Mouse (Mus musculus): ENCODE measurements around the gene Arfgef2. TPM values are rescaled to one million over a fixed set of nuclear protein-coding genes. Genes with fewer than 3 reads are reported as not detected.
A peak's percentile ranks its signal among the peaks of the same experiment; 100 is the strongest.

The Arfgef2 gene
- total and polyA plus RNA-seq, 3 experiments, result 12.5 to 50.4 (median 45.4) TPM

DNA sequence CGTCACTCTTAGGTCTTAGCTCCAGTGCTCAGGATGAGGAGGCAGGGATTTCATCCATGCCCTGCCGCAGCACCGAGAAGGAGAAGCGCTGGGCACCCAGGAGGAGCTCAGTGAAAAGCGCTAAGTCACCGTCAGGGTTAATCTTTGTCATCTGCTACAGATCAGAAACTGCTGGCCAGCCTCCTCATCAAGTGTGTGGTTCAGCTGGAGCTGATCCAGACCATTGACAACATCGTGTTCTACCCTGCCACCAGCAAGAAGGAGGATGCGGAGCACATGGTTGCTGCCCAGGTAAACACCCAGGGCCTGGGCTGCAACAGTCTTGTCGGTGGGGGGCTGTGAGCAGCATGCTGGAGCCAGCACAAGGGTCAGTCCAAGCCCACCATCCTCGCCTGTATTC is 80.2 kb downstream of the Arfgef2 start:
- Histone ChIP-seq H3K4me1 (ENCODE audit: control insufficient read depth, insufficient read depth, low read length) (no peaks in the 10 kb centered on the region), H3K36me3 (ENCODE audit: control insufficient read depth, insufficient read depth, low read length) (no peaks in the 10 kb centered on the region), H3K27me3 (ENCODE audit: control insufficient read depth, insufficient read depth, low read length) (no peaks in the 10 kb centered on the region), H3K79me2 (replicated peaks; ENCODE audit: control insufficient read depth, insufficient read depth, low read length) (no peaks in the 10 kb centered on the region), H3K9ac (ENCODE audit: low read depth, low read length) (no peak overlapping the region), H3K4me3 (no peak overlapping the region), H3K27ac (no peak overlapping the region)
- no peak for TF ChIP-seq CTCF (IDR thresholded peaks at IDR 0.05)
- no peak for TF ChIP-seq EP300 (IDR thresholded peaks at IDR 0.05; ENCODE audit: insufficient read depth, low read depth, low read length)
- TF ChIP-seq POLR2A (IDR thresholded peaks at IDR 0.05; ENCODE audit: insufficient read depth, low read depth, low read length), result no peak
- WGBS, result 78% methylated on average over 10 of the region's 10 CpGs
- intact Hi-C loops (cut with DNase I), result no loop called here
- no peak for DNase-seq

DNA sequence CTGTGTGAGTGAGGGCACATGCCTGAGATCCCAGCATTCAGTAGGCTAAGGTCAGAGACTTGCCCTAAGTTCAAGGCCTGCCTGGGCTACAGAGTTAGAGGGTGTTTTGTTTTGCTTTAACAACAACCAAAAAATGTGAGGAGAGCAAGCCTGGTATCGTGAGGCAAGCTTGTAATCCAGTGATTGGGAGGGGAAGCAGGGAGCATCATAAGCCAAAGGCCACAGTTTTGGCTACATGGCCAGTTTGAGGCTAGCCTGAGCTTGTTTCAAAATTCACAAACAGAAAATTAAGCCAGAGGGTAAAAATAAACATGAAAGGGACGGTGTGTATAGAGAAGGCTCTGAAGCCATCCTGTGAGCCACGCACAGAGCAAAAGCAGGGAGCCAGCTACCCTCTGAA is 80.8 kb downstream of the Arfgef2 start:
- no peak for DNase-seq
- intact Hi-C loops (cut with DNase I), result no loop called here
- no peaks in the 10 kb centered on the region for H3K4me1 ChIP-seq (ENCODE audit: control insufficient read depth, insufficient read depth, low read length)
- no peak overlapping the region for H3K4me3 ChIP-seq
- H3K27me3 ChIP-seq (ENCODE audit: control insufficient read depth, insufficient read depth, low read length), result no peaks in the 10 kb centered on the region
- TF ChIP-seq POLR2A (IDR thresholded peaks at IDR 0.05; ENCODE audit: insufficient read depth, low read depth, low read length), result no peak
- no peaks in the 10 kb centered on the region for H3K36me3 ChIP-seq (ENCODE audit: control insufficient read depth, insufficient read depth, low read length)
- H3K9ac ChIP-seq (ENCODE audit: low read depth, low read length), result no peak overlapping the region
- H3K79me2 ChIP-seq (replicated peaks; ENCODE audit: control insufficient read depth, insufficient read depth, low read length), result no peaks in the 10 kb centered on the region
- no peak overlapping the region for H3K27ac ChIP-seq
- WGBS, result 94% methylated on average over 3 of the region's 3 CpGs

DNA sequence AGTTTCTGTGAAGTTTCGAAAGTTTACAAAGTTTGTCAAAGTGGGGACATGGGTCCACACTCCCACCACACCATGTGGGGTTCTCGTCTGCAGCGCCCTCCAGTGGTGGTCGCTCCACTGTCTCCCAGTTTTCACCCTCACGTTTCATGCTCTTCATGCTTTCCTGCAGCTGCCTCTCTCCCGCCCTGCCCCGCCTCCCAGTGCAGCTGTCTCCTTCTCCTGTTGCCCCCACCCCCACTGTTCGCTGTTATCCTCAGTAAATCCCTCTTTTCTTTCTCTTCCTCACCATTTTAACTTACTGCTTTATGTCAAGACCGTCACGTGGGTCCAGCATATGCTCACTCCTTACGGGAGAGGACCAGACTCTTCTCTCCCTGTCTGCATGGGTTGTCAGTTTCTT is 82.4 kb downstream of the Arfgef2 start:
- Histone ChIP-seq H3K79me2 (replicated peaks; ENCODE audit: control insufficient read depth, insufficient read depth, low read length) (no peaks in the 10 kb centered on the region), H3K27me3 (ENCODE audit: control insufficient read depth, insufficient read depth, low read length) (no peaks in the 10 kb centered on the region), H3K4me1 (ENCODE audit: control insufficient read depth, insufficient read depth, low read length) (no peaks in the 10 kb centered on the region), H3K4me3 (no peak overlapping the region), H3K27ac (no peak overlapping the region), H3K9ac (ENCODE audit: low read depth, low read length) (no peak overlapping the region), H3K36me3 (ENCODE audit: control insufficient read depth, insufficient read depth, low read length) (no peaks in the 10 kb centered on the region)
- no peak for DNase-seq
- intact Hi-C loops (cut with DNase I), result no loop called here
- TF ChIP-seq EP300 (IDR thresholded peaks at IDR 0.05; ENCODE audit: insufficient read depth, low read depth, low read length) (no peak), POLR2A (IDR thresholded peaks at IDR 0.05; ENCODE audit: insufficient read depth, low read depth, low read length) (no peak), CTCF (IDR thresholded peaks at IDR 0.05) (peak; percentile 21; the same call in 1 of the 2 replicates)
- 65% methylated on average over 11 of the region's 11 CpGs for WGBS

DNA sequence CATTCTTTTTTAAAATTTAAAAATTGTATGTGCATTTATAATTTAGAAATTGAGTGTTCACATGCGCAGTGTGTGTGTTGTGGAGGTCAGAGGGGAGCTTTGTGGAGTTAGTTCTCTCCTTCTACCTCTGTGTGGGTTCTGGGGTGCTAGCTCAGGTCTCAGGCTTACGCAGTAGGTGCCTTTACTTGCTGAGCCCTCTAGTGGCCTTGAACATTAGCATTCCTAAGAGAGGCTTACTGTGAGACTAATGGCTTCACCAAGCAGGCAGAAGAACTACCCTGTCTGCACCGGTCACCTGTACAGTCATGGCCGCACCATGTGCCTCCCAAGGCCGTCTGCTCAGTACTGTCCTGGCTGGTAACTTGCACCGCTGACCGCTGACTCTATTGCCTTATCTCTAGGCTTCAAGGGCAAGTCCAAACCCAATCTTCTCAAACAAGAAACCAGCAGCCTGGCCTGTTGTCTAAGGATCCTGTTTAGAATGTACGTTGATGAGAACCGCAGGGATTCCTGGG is 86.0 kb downstream of the Arfgef2 start:
- intact Hi-C loops (cut with DNase I), result no loop called here
- H3K27me3 ChIP-seq (ENCODE audit: control insufficient read depth, insufficient read depth, low read length), result no peaks in the 10 kb centered on the region
- H3K36me3 ChIP-seq (ENCODE audit: control insufficient read depth, insufficient read depth, low read length), result no peaks in the 10 kb centered on the region
- TF ChIP-seq CTCF (IDR thresholded peaks at IDR 0.05) (no peak), POLR2A (IDR thresholded peaks at IDR 0.05; ENCODE audit: insufficient read depth, low read depth, low read length) (no peak), EP300 (IDR thresholded peaks at IDR 0.05; ENCODE audit: insufficient read depth, low read depth, low read length) (no peak)
- no peak overlapping the region for H3K4me3 ChIP-seq
- whole genome bisulfite sequencing, result 79% methylated on average over 9 of the region's 9 CpGs
- no peak overlapping the region for H3K27ac ChIP-seq
- H3K9ac ChIP-seq (ENCODE audit: low read depth, low read length), result no peak overlapping the region
- DNase-seq, result no peak
- no peaks in the 10 kb centered on the region for H3K79me2 ChIP-seq (replicated peaks; ENCODE audit: control insufficient read depth, insufficient read depth, low read length)
- no peaks in the 10 kb centered on the region for H3K4me1 ChIP-seq (ENCODE audit: control insufficient read depth, insufficient read depth, low read length)

DNA sequence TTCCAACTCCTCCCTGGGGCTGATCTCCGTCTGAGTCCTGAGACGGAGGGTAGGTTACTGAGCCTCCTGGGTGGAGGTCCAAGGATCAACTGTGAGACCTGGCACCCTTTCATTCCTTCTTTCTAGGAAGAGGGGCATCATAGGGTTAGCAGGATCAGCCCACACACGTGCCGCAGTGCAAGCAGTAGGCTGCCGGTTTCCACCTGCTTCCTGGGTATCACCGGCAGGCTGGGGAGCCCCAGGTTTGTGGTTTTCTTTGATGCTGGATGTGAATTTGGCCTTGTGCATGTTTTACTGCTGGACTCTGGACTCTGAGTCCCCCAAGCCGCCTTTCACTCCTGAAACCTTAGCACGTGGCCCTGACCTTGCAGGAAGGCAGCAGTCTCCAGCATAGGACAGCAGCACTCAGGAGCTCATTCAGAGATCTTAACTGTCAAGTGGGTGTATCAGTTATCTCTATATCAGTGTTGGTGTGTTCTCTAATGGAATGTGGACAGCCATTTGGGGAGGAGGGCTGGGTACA is 86.8 kb downstream of the Arfgef2 start:
- no peaks in the 10 kb centered on the region for H3K36me3 ChIP-seq (ENCODE audit: control insufficient read depth, insufficient read depth, low read length)
- H3K27me3 ChIP-seq (ENCODE audit: control insufficient read depth, insufficient read depth, low read length), result no peaks in the 10 kb centered on the region
- H3K79me2 ChIP-seq (replicated peaks; ENCODE audit: control insufficient read depth, insufficient read depth, low read length), result no peaks in the 10 kb centered on the region
- 94% methylated on average over 8 of the region's 8 CpGs for WGBS
- no peak overlapping the region for H3K27ac ChIP-seq
- DNase-seq, result no peak
- TF ChIP-seq EP300 (IDR thresholded peaks at IDR 0.05; ENCODE audit: insufficient read depth, low read depth, low read length), result no peak
- TF ChIP-seq CTCF (IDR thresholded peaks at IDR 0.05), result no peak
- no peak for TF ChIP-seq POLR2A (IDR thresholded peaks at IDR 0.05; ENCODE audit: insufficient read depth, low read depth, low read length)
- no peak overlapping the region for H3K4me3 ChIP-seq
- no peak overlapping the region for H3K9ac ChIP-seq (ENCODE audit: low read depth, low read length)
- intact Hi-C loops (cut with DNase I), result no loop called here
- no peaks in the 10 kb centered on the region for H3K4me1 ChIP-seq (ENCODE audit: control insufficient read depth, insufficient read depth, low read length)

DNA sequence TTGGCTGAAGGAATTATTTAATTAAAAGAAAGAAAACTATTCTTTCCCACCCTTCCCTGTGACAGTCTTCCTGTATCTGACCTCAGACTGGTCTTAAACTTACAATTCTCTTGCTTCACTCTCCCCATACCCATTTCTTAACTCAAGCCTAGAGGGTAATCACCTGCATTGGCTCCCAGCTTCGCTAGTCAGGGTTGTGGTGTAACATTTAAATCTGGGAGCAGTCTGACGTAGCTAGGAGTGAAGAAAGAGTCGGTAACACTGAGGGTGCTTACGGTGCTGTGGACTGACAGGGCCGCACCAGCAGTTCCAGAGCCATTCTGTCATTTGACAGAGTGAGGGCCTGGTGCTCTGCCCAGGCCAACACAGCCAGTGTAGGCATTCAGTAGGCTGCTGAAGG is 87.6 kb downstream of the Arfgef2 start:
- H3K9ac ChIP-seq (ENCODE audit: low read depth, low read length), result no peak overlapping the region
- DNase-seq, result no peak
- no peak overlapping the region for H3K4me3 ChIP-seq
- intact Hi-C loops (cut with DNase I), result no loop called here
- no peak for TF ChIP-seq EP300 (IDR thresholded peaks at IDR 0.05; ENCODE audit: insufficient read depth, low read depth, low read length)
- H3K79me2 ChIP-seq (replicated peaks; ENCODE audit: control insufficient read depth, insufficient read depth, low read length), result no peaks in the 10 kb centered on the region
- no peaks in the 10 kb centered on the region for H3K36me3 ChIP-seq (ENCODE audit: control insufficient read depth, insufficient read depth, low read length)
- no peak overlapping the region for H3K27ac ChIP-seq
- H3K4me1 ChIP-seq (ENCODE audit: control insufficient read depth, insufficient read depth, low read length), result no peaks in the 10 kb centered on the region
- WGBS, result 91% methylated on average over 5 of the region's 5 CpGs
- no peaks in the 10 kb centered on the region for H3K27me3 ChIP-seq (ENCODE audit: control insufficient read depth, insufficient read depth, low read length)

Measured in heart, adult 2 months (tissue).